Mouse (Mus musculus): ENCODE results near the gene N4bp2l2.
"Not testable (repeated sequence)": the region's sequence is repeated elsewhere in the genome, so short reads cannot be mapped to it uniquely, and the experiment has no call there.

N4bp2l2 gene

GRCm38 (mm10) chr5:150666133-150666739 lies at the start of gene N4bp2l2:
Gene N4bp2l2 (minus strand): TSS chr5:150666183.
- DNase-seq, result not testable (repeated sequence)

- no peak for DNase-seq
Measured at GRCm38 (mm10) chr5:150713431-150713830, 47.4 kb upstream of the N4bp2l2 start.

DNA sequence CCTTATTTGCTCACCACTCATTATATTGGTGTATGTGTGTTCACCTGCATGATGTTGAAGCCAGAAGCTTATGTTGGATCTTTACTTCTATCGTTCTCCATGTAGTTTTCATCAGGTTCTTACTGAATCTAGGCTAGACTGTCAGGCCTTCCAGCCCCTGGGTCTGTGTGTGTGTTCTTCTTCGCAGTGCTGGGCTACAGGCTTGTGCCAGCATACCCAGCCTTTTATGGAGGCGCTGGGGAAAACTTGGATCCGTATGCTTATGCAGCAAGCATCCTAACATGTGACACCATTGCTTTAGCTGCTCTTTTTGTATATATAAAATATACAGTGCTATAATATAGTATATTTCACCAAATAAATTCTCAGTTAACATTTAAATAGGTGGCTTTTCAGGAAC lies 45.5 kb upstream of the N4bp2l2 start:
- no peak for DNase-seq

GRCm38 (mm10) chr5:150707181-150707580 lies 41.2 kb upstream of the N4bp2l2 start:
- DNase-seq, result not testable (repeated sequence)

- not testable (repeated sequence) for DNase-seq
Measured at GRCm38 (mm10) chr5:150706651-150707050, 40.7 kb upstream of the N4bp2l2 start.

DNA sequence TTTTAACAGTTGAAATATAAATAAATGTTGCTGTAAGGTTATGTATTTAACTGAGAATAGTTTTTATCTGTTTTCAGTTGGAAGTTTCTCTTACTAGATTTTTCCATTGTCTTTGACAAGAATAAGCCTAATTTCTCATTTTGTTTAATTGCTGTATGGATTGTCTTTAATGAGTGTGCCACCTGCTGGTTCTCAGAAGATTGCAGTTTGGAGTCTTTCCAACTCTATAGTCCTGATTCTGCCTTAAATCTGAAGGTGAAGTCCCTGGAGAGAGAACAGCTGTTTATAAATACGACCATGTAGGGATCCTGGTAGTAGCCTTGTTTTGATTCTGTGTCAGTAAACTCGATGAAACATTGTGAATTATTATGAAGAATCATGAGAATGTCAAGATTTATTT lies 36.7 kb upstream of the N4bp2l2 start:
- DNase-seq, result peak; percentile 57

GRCm38 (mm10) chr5:150693277-150693676 lies 27.3 kb upstream of the N4bp2l2 start:
- DNase-seq, result no peak

DNA sequence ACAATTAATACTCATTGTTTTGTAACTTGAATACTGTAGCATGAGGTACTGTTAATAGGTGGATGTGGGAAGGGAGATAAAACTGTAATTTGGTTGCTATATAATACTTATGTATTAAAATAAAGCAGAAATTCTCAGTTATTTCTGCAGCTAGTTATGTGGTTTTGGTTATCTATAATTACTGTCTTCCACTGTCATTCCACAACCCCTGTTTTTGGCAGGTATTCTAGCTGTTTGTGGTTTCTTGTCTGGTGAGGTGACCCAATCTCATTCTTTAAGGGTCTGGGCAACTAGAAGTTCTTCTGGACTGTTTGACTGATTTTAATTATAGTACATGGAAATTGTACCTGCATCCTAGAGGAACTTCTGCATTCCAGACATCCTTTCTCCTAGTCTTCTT lies 24.7 kb upstream of the N4bp2l2 start:
- no peak for DNase-seq

DNA sequence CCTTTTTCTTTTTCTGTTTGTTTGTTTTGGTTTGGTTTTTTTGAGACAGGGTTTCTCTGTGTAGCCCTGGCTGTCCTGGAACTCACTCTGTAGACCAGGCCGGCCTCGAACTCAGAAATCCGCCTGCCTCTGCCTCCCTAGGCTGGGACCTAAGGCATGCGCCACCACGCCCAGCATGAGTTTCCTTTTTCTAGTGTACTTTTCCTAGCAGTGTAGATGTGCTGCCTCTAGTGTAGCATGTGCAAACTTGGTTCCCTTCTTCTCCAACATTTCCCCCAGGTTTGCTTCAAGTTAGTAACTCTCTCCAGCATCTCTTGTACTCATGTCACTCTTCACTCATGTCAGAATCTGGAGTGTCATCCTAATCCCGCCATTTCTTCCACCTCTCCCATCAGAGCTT lies 16.9 kb upstream of the N4bp2l2 start:
- DNase-seq, result not testable (repeated sequence)

DNA sequence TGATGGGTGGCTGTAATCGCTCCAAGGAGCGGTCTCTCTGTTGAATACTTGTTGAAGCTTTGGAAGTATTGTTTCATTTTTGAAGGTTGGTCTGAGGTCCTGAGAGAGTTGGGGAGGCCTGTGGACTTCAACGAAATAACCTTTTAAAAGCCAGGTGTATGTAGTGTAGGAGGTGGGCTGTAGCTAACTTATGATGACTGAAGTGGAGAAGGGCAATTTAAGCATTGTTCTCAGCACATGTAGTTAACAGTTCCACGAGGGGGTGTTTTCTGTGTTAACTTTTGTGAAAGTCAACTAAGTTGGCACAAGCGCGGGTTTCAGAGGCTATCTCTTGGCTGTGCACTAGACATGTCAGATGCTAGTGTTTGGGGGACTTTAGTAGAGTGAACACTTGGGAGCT lies 8.9 kb upstream of the N4bp2l2 start:
- DNase-seq, result no peak

DNA sequence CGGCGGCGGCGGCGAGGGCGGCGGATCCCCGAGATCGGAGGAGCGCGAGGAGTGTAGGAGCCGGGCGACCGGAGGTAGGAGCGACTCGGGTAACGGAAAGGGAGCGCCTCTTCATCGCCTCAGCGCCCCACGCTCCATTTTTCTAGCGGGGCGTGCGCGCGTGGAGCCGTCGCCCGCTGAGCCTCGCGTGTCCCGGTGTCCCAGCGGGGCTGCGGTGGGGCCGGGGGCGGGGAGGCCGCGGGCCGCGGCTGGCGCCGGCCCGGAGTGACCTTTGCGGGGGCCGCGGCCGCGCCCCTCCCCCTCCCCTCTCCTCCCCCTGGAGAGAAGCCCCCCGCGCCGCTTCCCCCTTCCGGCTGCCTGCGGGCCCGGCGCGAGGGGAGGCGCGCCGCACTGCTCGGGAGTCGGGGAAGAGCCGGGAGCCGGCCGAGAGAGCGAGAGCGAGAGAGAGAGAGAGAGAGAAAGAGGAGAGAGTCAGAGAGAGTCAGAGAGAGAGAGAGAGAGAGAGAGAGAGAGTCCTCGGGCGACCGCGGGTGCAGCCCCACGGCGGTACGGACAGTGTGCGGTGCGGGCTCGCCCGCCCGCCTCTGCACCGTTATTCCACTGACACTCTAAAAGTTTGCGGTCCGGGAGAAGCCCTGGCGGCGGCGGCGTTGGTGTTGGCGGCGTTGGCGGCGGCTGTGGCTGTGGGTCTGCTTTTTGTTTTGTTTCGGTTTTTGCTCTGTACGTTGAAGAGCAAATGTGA lies 8.1 kb upstream of the N4bp2l2 start:
- DNase-seq, result peak; percentile 75

DNA sequence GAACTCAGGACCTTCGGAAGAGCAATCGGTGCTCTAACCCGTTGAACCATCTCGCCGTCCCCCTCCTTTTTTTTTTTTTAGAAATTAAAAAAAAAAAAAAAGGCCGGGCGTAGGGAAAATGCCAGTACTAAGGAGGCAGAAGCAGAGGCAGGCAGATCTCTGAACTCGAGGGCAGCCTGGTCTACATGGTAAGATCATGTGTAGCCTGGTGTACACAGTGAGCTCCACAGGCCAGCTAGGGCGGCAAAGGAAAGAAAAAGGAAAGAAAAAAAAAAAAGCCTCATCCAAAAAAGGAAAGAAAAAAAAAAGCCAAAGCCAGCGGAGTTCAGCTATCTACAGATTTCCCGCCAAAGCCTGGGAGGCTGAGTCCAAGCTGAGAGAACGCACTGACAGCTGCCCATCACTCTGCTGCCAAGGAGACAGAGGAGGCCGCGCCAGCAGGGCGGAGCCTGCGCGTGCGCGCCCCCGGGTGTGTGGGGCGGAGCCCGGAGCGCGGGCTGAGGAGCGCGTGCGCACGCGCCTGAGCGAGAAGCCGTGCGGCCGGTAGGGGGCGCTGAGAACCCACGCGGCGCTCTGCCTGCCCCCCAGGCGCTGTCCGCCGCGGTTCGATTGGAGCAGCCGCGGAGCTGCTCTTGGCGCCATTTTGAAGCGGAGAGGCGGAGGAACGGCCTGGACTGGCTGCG lies 7.3 kb upstream of the N4bp2l2 start, which contains the start of gene Pds5b:
Gene Pds5b, plus strand, starts transcription at position 587 of the 683 bp plus-strand sequence.
- peak; percentile 98 for DNase-seq

DNA sequence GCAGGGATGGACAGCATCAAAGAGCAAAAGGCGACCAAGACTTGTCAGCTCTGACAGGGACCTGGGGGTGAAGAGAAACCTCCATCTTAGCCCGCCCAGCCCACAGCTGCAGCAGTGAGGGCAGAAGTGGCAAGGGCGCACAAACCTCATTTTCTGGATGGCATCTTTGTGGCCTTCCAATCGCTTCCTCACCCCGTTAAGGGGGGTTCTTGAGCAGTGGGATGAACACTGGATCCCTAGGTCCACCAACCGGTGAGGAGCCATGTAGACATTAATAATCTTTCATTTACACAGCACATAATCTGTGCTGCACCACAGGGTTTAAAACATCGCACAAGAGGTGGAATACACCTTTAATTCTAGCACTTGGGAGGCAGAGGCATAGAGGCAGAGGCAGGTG lies 6.4 kb upstream of the N4bp2l2 start:
- DNase-seq, result no peak

DNA sequence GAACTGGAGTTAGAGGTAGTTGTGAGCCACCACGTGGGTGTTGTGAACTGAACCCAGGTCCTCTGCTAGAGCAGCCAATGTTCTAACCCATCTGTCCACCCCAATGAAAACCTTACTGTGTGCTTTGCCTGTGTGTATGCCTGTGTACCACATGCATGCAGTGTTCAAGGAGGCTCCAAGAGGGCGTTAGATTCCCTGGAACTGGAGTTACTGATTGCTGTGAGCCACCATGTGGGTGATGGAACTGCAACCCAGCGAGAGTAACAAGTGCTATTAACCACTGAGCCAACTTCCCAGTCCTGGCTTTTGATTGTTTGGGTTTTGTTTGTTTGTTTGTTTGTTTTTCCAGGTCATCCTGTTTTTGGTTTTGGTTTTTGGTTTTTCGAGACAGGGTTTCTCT lies 2.7 kb upstream of the N4bp2l2 start:
- no peak for DNase-seq

- peak; percentile 99 for DNase-seq
Measured at GRCm38 (mm10) chr5:150665132-150665954, 640 bp downstream of the N4bp2l2 start.

DNA sequence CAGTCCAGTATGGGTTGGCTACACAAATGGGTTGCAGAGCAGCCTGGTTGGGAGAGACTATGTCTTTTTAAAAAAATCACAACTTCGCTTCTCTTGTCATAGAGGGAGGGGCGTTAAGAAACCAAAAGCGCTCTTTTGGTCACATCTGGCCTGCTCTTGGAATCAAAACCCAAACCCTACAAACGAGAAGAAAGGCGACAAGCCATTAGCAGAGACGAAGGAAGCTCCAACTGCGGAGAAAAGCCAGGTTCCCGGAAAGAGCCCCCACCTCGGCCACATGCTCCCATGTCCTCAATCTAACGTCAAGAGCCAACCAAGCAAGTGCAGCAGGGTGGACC lies 1.2 kb downstream of the N4bp2l2 start:
- no peak for DNase-seq

DNA sequence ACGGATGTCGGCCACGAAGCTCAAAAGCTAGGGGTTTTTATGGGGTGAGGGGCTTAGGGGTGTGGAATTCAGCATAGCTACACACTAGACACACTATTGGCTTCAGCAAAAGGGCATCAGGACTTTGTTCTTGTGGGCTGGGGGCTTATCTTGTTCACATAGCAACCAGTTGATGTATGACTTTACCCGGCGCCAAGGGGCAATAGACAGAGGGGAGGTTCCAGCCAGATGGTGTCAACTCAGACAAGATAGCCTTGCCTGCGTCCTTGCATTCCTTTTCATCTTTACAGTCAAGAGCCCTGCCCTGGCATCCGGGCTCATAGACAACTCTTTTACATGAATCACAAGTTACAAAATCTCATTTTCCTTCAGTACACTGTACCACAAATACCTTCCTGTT lies 2.1 kb downstream of the N4bp2l2 start:
- DNase-seq, result not testable (repeated sequence)

GRCm38 (mm10) chr5:150660296-150660695 lies 5.7 kb downstream of the N4bp2l2 start:
- not testable (repeated sequence) for DNase-seq

DNA sequence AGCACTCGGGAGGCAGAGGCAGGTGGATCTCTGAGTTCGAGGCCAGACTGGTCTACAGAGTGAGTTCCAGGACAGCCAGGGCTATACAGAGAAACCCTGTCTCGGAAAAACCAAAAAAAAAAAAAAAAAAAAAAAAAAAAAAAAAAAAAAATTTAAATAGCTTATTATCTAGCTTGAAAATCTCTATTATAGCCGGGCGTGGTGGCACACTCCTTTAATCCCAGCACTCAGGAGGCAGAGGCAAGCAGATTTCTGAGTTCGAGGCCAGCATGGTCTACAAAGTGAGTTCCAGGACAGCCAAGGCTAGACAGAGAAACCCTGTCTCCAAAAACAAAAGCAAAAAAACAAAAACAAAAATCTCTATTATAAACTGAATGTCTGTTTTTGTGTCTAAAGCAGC lies 6.6 kb downstream of the N4bp2l2 start:
- DNase-seq, result not testable (repeated sequence)

- no peak for DNase-seq
Measured at GRCm38 (mm10) chr5:150654548-150654947, 11.4 kb downstream of the N4bp2l2 start.

GRCm38 (mm10) chr5:150652578-150652977 lies 13.4 kb downstream of the N4bp2l2 start:
- DNase-seq, result no peak

DNA sequence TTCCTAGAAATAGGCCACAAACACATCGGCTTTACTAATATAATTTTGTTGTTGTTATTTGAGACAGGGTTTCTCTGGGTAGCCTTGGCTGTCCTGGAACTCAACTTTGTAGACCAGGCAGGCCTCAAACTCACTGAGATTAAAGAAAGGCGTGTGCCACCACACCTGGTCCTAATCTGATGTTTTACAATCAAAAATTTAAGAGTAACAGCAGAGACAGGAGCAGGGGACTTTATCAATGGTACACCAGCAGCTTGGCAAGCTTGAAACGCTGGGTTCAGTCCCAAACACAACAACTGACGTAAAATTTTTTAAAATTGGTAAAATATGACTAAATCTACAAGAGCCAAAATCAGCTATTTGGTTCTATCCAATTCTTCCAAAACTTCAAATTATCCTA lies 21.1 kb downstream of the N4bp2l2 start:
- DNase-seq, result no peak

DNA sequence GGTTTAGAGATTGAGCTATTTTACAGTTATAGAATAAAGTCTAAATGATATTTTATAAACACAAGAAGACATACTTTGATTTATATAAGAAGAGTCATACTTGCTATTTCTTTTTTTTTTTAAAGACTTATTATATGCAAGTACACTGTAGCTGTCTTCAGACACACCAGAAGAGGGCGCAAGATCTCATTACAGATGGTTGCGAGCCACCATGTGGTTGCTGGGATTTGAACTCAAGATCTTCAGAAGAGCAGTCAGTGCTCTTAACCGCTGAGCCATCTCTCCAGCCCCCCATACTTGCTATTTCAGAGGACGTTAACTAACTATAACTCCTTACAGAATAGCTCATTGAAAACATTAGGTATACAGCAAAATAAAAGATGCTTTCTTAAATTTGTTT lies 22.6 kb downstream of the N4bp2l2 start:
- DNase-seq, result not testable (repeated sequence)
